In genomic region chr2:122233341-122233740, GRCm38 (mm10) we compare ENCODE assay signal across 14 mouse cellular contexts. TPM values are rescaled to one million over a fixed set of nuclear protein-coding genes. Genes with fewer than 3 reads are reported as not detected.
DNase-seq lines count a peak whose midpoint lies in the region; ATAC-seq and TF ChIP-seq lines count a peak whose summit lies in the region.
"Had no signal": no experiment of that assay in that cellular context is flagged by ENCODE, and none has a peak within 500 bp of the region (broad histone marks: within the 10 kb centered on the region; RNA-seq: fewer than 3 reads in every experiment).

No protein-coding gene starts in this region.

- TF ChIP-seq CTCF in kidney, postnatal 0 days (IDR thresholded peaks at IDR 0.05; ENCODE audit: low read depth): no peak

- no peaks in the 10 kb centered on the region for H3K9me3 ChIP-seq in kidney, postnatal 0 days (replicated peaks; ENCODE audit: low read length)
- no peaks in the 10 kb centered on the region for H3K9me3 ChIP-seq in kidney, embryonic 14.5 days (ENCODE audit: control insufficient read depth, low read length)
- no peaks in the 10 kb centered on the region for H3K9me3 ChIP-seq in forebrain, embryonic 15.5 days
- H3K9me3 ChIP-seq in midbrain, embryonic 14.5 days (ENCODE audit: control insufficient read depth, low read length): no peaks in the 10 kb centered on the region

- no peak overlapping the region for H3K27ac ChIP-seq in kidney, postnatal 0 days
- no peak overlapping the region for H3K27ac ChIP-seq in kidney, embryonic 14.5 days (ENCODE audit: low read depth, low read length)
- H3K27ac ChIP-seq in forebrain, embryonic 15.5 days (replicated peaks): no peak overlapping the region
- H3K27ac ChIP-seq in midbrain, embryonic 14.5 days (replicated peaks; ENCODE audit: low read depth, low read length): no peak overlapping the region

- ATAC-seq in kidney, postnatal 0 days (replicated peaks; ENCODE audit: low FRiP score, low read depth): no peak
- ATAC-seq in kidney, embryonic 14.5 days (ENCODE audit: low FRiP score, low TSS enrichment): no peak
- no peak; the same call in 1 of the 2 replicates for ATAC-seq in forebrain, embryonic 15.5 days (replicated peaks)
- no peak for ATAC-seq in midbrain, embryonic 14.5 days (ENCODE audit: low FRiP score, low TSS enrichment)
- ATAC-seq in erythroblast, adult 5-6 weeks (replicated peaks; ENCODE audit: low FRiP score, poor library complexity, severe bottlenecking): no peak

- H3K4me1 ChIP-seq in kidney, postnatal 0 days (replicated peaks; ENCODE audit: insufficient read depth, low read length): no peaks in the 10 kb centered on the region
- no peaks in the 10 kb centered on the region for H3K4me1 ChIP-seq in kidney, embryonic 14.5 days (ENCODE audit: control insufficient read depth, insufficient read depth, low read length)
- peaks cover 13% of the 10 kb centered on the region for H3K4me1 ChIP-seq in forebrain, embryonic 15.5 days
- no peaks in the 10 kb centered on the region for H3K4me1 ChIP-seq in midbrain, embryonic 14.5 days (ENCODE audit: control insufficient read depth, insufficient read depth, low read length)

- no peak for DNase-seq in kidney, postnatal 0 days (ENCODE audit: low spot score)
- DNase-seq in MN1 (ENCODE audit: low spot score): peak; percentile 41
- peak; percentile 9 for DNase-seq in midbrain, embryonic 14.5 days
- DNase-seq in right cerebral cortex, adult 2 months (ENCODE audit: low spot score in 2 of 2): no peak
- DNase-seq in left cerebral cortex, postnatal 10 days (ENCODE audit: extremely low spot score in 1 of 2, low spot score in 2 of 2): no peak

- H3K36me3 ChIP-seq in kidney, postnatal 0 days (ENCODE audit: insufficient read depth, low read length): no peaks in the 10 kb centered on the region
- H3K36me3 ChIP-seq in kidney, embryonic 14.5 days (ENCODE audit: control insufficient read depth, insufficient read depth, low read length): no peaks in the 10 kb centered on the region
- no peaks in the 10 kb centered on the region for H3K36me3 ChIP-seq in forebrain, embryonic 15.5 days
- H3K36me3 ChIP-seq in midbrain, embryonic 14.5 days (ENCODE audit: control insufficient read depth, insufficient read depth, low read length): no peaks in the 10 kb centered on the region

- no peak overlapping the region for H3K4me3 ChIP-seq in kidney, postnatal 0 days (replicated peaks; ENCODE audit: low read depth, low read length)
- H3K4me3 ChIP-seq in kidney, embryonic 14.5 days (ENCODE audit: low read length): no peak overlapping the region
- H3K4me3 ChIP-seq in forebrain, embryonic 15.5 days: peak overlapping the region; percentile 58; the same call in 1 of the 2 replicates
- H3K4me3 ChIP-seq in midbrain, embryonic 14.5 days (replicated peaks; ENCODE audit: low read depth, low read length): no peak overlapping the region

- WGBS in kidney, postnatal 0 days: 52% methylated on average over 5 of the region's 5 CpGs
- WGBS in kidney, embryonic 14.5 days: 59% methylated on average over 5 of the region's 5 CpGs
- WGBS in forebrain, embryonic 15.5 days: 56% methylated on average over 5 of the region's 5 CpGs
- 64% methylated on average over 5 of the region's 5 CpGs for WGBS in midbrain, embryonic 14.5 days

- no peak overlapping the region for H3K9ac ChIP-seq in kidney, postnatal 0 days (ENCODE audit: low read depth, low read length)
- H3K9ac ChIP-seq in kidney, embryonic 14.5 days (ENCODE audit: low read depth, low read length): no peak overlapping the region
- no peak overlapping the region for H3K9ac ChIP-seq in forebrain, embryonic 15.5 days (replicated peaks)
- H3K9ac ChIP-seq in midbrain, embryonic 14.5 days (replicated peaks; ENCODE audit: low read length): no peak overlapping the region

- intact Hi-C loops in left cerebral cortex, postnatal 10 days (cut with DNase I): no loop called here

- peak overlapping the region; percentile 57; the same call in 1 of the 2 replicates for H3K4me2 ChIP-seq in kidney, postnatal 0 days (ENCODE audit: low read length)
- H3K4me2 ChIP-seq in kidney, embryonic 14.5 days (replicated peaks; ENCODE audit: low read depth, low read length): no peak overlapping the region
- H3K4me2 ChIP-seq in forebrain, embryonic 15.5 days (replicated peaks): peak overlapping the region; percentile 64
- no peak overlapping the region; the same call in 1 of the 2 replicates for H3K4me2 ChIP-seq in midbrain, embryonic 14.5 days (ENCODE audit: low read length)

- H3K27me3 ChIP-seq in kidney, postnatal 0 days (ENCODE audit: insufficient read depth, low read length): no peaks in the 10 kb centered on the region
- no peaks in the 10 kb centered on the region for H3K27me3 ChIP-seq in kidney, embryonic 14.5 days (ENCODE audit: control insufficient read depth, insufficient read depth, low read length)
- H3K27me3 ChIP-seq in forebrain, embryonic 15.5 days: no peaks in the 10 kb centered on the region
- H3K27me3 ChIP-seq in midbrain, embryonic 14.5 days (ENCODE audit: control insufficient read depth, insufficient read depth, low read length): no peaks in the 10 kb centered on the region

RNA-seq across cellular contexts. Expression of gene Sord, which starts 1.2 kb away (rescaled TPM):
- 127 and 144 TPM in 2 replicates for polyA plus RNA-seq in kidney, postnatal 0 days (2015; fragmentation: Nextera tagmentation; extraction: Ambion mirVana)
- polyA plus RNA-seq in kidney, embryonic 14.5 days (2014; fragmentation: Nextera tagmentation; extraction: Ambion mirVana): 13.6 and 24.0 TPM in 2 replicates
- polyA plus RNA-seq in forebrain, embryonic 15.5 days (2015; fragmentation: Nextera tagmentation; extraction: Ambion mirVana): 16.0 and 16.2 TPM in 2 replicates
- 17.6 and 22.7 TPM in 2 replicates for polyA plus RNA-seq in midbrain, embryonic 14.5 days (2014; fragmentation: Nextera tagmentation; extraction: Ambion mirVana)
- total RNA-seq in erythroblast, adult 5-6 weeks (2015; ENCODE audit: low replicate concordance): 14.6 and 18.8 TPM in 2 replicates
- total RNA-seq in erythroblast, adult 5-6 weeks (2017; ENCODE audit: low replicate concordance): 15.3 and 18.7 TPM in 2 replicates
- total RNA-seq in left cerebral cortex, postnatal 10 days (2021): 10 to 100 TPM; 15.0 to 16.3 TPM

RNA-seq across cellular contexts. Expression of gene Terb2, which starts 47.3 kb away (rescaled TPM):
- polyA plus RNA-seq in kidney, postnatal 0 days (2015; fragmentation: Nextera tagmentation; extraction: Ambion mirVana): not detected in 2 replicates
- polyA plus RNA-seq in kidney, embryonic 14.5 days (2014; fragmentation: Nextera tagmentation; extraction: Ambion mirVana): not detected in 2 replicates
- not detected in 2 replicates for polyA plus RNA-seq in forebrain, embryonic 15.5 days (2015; fragmentation: Nextera tagmentation; extraction: Ambion mirVana)
- not detected in 2 replicates for polyA plus RNA-seq in midbrain, embryonic 14.5 days (2014; fragmentation: Nextera tagmentation; extraction: Ambion mirVana)
- total RNA-seq in erythroblast, adult 5-6 weeks (2015; ENCODE audit: low replicate concordance): not detected in 2 replicates
- not detected in 2 replicates for total RNA-seq in erythroblast, adult 5-6 weeks (2017; ENCODE audit: low replicate concordance)
- not detected for total RNA-seq in left cerebral cortex, postnatal 10 days (2021)
- total RNA-seq: adrenal gland, postnatal 10 days; heart, postnatal 25 days had no signal
- polyA plus RNA-seq: frontal cortex, adult 2 months; limb, embryonic 11.5 days; small intestine, adult 2 months; urinary bladder, adult 2 months had no signal

RNA-seq across cellular contexts. Expression of gene Patl2, which starts 47.4 kb away (rescaled TPM):
- 0.04 and 0.06 TPM in 2 replicates for polyA plus RNA-seq in kidney, postnatal 0 days (2015; fragmentation: Nextera tagmentation; extraction: Ambion mirVana)
- polyA plus RNA-seq in kidney, embryonic 14.5 days (2014; fragmentation: Nextera tagmentation; extraction: Ambion mirVana): not detected in 2 replicates
- polyA plus RNA-seq in forebrain, embryonic 15.5 days (2015; fragmentation: Nextera tagmentation; extraction: Ambion mirVana): not detected in 2 replicates
- polyA plus RNA-seq in midbrain, embryonic 14.5 days (2014; fragmentation: Nextera tagmentation; extraction: Ambion mirVana): not detected in 2 replicates
- not detected in 2 replicates for total RNA-seq in erythroblast, adult 5-6 weeks (2015; ENCODE audit: low replicate concordance)
- total RNA-seq in erythroblast, adult 5-6 weeks (2017; ENCODE audit: low replicate concordance): not detected in 2 replicates
- under 1 TPM in 1 of 2 experiments, not detected in 1; 0.14 TPM for total RNA-seq in left cerebral cortex, postnatal 10 days (2021)
- total RNA-seq: heart, postnatal 25 days had no signal
- polyA plus RNA-seq: limb, embryonic 11.5 days; small intestine, adult 2 months; urinary bladder, adult 2 months had no signal

Comparison
In these comparisons a context has a peak if more than half of its experiments do, and no peak if none do; other contexts are left out.
1. H3K4me2 ChIP-seq: peak in kidney, postnatal 0 days (single experiment) and forebrain, embryonic 15.5 days (single experiment); none in kidney, embryonic 14.5 days (single experiment) and midbrain, embryonic 14.5 days (single experiment).
2. DNase-seq: peak in MN1 (single experiment) and midbrain, embryonic 14.5 days (single experiment); none in kidney, postnatal 0 days (single experiment), right cerebral cortex, adult 2 months (0 of 2) and left cerebral cortex, postnatal 10 days (0 of 2).